Mouse (Mus musculus): ENCODE measurements at regions not wholly inside any gene's neighbourhood (a gene's known extent, or its start where the extent isn't known, plus 50 kb on each side); places are given as distances from the start of the nearest gene placed in this dataset.

DNA sequence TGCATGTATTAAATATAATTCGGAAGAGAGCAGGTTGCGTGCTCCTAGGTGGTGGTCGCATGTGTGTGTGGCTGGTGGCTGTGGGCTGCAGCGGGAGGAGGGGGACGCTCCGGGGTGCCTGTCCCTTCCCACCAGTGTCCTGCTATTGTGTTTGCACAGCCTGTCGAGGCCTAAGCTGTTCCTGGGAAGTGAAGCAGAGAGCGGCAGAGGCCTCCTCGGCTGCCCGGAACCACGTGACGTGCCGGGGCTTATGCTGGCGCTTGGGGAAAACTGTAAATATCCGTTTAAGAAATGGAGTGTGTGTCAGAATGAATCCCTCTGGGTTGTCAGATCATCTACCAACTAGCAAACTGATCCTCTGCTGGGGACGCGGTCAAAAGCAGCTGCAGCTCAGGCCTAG, 318.3 kb downstream of the 3100002H09Rik start:
- Histone ChIP-seq H3K4me3 (no peak overlapping the region), H3K36me3 (no peaks in the 10 kb centered on the region), H3K9me3 (no peaks in the 10 kb centered on the region), H3K4me2 (replicated peaks) (no peak overlapping the region), H3K9ac (0 out of 2 replicates have a peak overlapping the region, but pooled peaks have one; percentile 18), H3K27ac (no peak overlapping the region), H3K27me3 (replicated peaks) (no peaks in the 10 kb centered on the region), H3K4me1 (0 out of 2 replicates have a peak, but pooled peaks cover 4% of the 10 kb centered on the region)
- 42% methylated on average over 17 of the region's 17 CpGs for WGBS
- no peak for ATAC-seq (ENCODE audit: low FRiP score, low read depth)

DNA sequence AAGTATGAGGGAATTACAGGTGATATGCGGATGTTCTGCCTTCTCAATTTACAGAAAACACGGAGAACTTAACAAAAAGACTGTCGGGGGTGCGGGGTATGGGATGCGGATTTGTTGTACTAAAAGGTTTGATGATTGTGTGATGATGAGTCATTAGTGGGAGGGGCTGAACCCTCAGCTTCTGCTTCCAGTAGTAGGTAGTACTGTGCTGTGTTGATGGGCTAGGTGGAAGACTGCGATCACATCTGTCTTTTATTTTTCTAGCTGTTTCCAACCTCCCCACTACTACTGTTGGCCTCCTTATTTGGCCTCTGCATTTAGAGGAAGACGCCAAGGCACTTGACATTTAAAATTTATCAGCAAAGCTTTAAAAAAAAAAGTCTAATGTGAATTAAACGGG, 318.8 kb downstream of the 3100002H09Rik start:
- Histone ChIP-seq H3K4me3 (no peak overlapping the region), H3K9ac (no peak overlapping the region), H3K4me2 (replicated peaks) (no peak overlapping the region), H3K27ac (no peak overlapping the region), H3K4me1 (0 out of 2 replicates have a peak, but pooled peaks cover 4% of the 10 kb centered on the region), H3K27me3 (replicated peaks) (no peaks in the 10 kb centered on the region), H3K9me3 (no peaks in the 10 kb centered on the region), H3K36me3 (no peaks in the 10 kb centered on the region)
- WGBS: 68% methylated on average over 8 of the region's 8 CpGs
- no peak for ATAC-seq (ENCODE audit: low FRiP score, low read depth)

DNA sequence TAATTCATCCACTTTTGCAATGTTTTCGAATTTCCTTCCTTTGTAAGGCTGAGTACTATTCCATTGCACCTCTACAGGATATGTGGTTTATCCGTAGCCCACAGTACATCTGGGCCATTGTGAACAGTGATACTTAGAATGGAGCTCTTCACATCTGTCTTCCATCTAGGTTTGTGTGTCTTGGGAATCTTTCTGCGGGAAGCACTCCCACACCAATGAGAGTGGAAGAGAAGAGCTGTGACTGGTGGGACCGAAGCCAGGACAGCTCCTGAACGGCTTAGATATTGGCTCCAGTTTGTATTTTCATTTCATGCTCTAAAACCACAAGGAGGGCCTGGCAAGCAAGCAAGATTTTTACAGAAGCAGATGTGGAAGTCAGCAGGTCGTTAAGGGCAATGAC, 323.1 kb downstream of the 3100002H09Rik start:
- H3K27me3 ChIP-seq (replicated peaks): no peaks in the 10 kb centered on the region
- no peak overlapping the region for H3K4me3 ChIP-seq
- no peak for ATAC-seq (ENCODE audit: low FRiP score, low read depth)
- no peaks in the 10 kb centered on the region for H3K36me3 ChIP-seq
- no peaks in the 10 kb centered on the region for H3K9me3 ChIP-seq
- no peak overlapping the region for H3K27ac ChIP-seq
- WGBS: 78% methylated on average over 6 of the region's 6 CpGs
- H3K4me1 ChIP-seq: 0 out of 2 replicates have a peak, but pooled peaks cover 4% of the 10 kb centered on the region
- no peak overlapping the region for H3K4me2 ChIP-seq (replicated peaks)
- no peak overlapping the region for H3K9ac ChIP-seq

DNA sequence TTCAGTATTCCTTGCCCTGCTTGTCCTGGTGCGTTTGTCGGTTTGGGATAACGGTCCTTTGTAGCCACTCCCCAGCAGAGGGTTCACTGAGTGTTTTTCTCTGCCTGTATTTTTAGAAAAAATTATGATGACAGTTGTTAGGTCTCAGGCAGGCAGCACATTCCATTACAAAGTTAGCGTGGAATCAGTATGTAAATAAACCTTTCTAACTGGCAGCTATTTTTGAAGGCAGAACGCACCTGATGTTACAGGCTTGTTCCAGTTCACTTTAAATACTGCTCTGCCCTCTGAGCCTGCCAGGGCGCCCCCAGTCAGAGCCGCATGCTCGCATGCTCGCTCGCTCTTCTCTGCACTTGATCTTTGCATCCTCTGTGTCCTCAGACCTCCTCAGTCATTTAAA, 331.9 kb downstream of the 3100002H09Rik start:
- Histone ChIP-seq H3K27ac (no peak overlapping the region), H3K9me3 (no peaks in the 10 kb centered on the region), H3K4me1 (peaks cover 19% of the 10 kb centered on the region), H3K4me2 (replicated peaks) (peak overlapping the region; percentile 89; the same call in 1 of the 2 replicates), H3K27me3 (replicated peaks) (peaks cover 8% of the 10 kb centered on the region), H3K36me3 (no peaks in the 10 kb centered on the region), H3K9ac (no peak overlapping the region), H3K4me3 (no peak overlapping the region)
- no peak for ATAC-seq (ENCODE audit: low FRiP score, low read depth)
- WGBS: 6% methylated on average over 10 of the region's 10 CpGs

DNA sequence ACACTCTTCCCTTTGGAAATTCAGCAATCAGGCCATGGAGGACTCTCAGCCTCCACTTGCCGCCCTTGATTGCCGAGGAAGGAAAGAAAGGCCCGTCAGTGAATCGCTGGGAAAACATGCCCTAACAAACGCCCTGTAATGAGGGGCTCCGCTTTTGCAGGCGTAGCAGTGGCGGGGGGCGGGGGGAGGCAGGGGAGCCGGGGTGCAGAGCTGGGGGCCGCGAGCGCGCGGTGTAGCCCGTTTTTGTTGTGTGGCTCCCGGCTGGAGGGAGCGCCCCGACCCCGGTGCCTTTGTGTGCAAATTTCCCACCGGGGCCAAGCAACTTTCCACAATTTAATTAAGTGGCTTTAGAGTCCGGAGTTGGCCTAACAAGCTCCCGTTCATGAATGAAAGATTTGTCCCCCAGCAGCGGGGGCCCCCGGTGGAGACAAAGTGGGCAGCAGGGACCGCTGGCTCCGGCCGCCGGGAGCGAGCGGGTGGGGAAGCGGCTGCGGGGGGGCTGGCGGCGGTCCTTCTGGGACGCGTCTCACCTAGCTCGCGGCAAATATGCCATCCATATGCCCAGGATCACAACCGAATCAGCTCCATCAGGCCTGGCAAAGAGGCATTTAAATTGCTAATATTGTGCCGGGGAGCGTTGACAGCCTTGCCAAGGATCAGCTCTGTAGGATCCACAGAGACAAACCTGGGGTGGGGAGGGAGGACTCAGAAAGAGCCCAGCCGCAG, 333.0 kb downstream of the 3100002H09Rik start:
- H3K4me1 ChIP-seq: peaks cover 19% of the 10 kb centered on the region
- peak; percentile 59 for ATAC-seq (ENCODE audit: low FRiP score, low read depth)
- peak overlapping the region; percentile 61 for H3K9ac ChIP-seq
- under 1% methylated on average over 43 of the region's 43 CpGs for WGBS
- H3K36me3 ChIP-seq: no peaks in the 10 kb centered on the region
- peak overlapping the region; percentile 89 for H3K4me2 ChIP-seq (replicated peaks)
- H3K27me3 ChIP-seq (replicated peaks): peaks cover 8% of the 10 kb centered on the region
- H3K9me3 ChIP-seq: no peaks in the 10 kb centered on the region
- H3K27ac ChIP-seq: peak overlapping the region; percentile 37; the same call in 1 of the 2 replicates
- H3K4me3 ChIP-seq: peak overlapping the region; percentile 37

DNA sequence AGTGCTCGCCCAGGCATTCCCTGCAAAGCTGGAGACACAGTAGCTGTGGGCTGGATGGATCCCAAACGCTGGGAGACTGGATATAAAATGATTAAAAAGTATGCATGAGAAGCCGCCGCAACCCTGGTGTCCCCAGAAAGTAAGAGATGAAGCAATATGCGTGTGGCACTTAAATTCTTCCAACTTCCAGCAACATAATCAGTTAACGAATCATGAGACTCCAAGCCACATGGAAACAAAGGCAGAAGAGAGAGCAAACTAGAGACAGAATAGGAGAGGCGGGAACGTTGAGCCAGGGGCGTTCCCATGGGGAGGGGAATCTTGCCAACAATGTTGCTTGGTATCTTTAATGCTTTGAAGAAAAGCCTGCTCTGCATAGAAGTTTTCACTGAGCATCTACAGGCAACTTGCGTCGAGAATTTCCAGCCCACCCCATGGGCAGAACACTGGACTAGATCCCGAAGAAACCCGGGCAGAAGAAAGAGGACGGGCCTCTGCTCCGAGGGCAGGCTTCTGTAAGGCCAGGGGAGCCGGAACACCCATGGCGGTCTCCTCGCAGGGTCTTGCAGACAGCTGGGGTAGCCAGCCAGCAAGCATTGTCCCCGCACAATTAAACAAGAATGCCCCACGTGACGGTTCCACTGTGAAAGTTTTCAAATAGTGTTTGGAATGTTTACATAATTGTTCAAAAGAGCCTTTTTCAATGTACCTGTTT, 333.7 kb downstream of the 3100002H09Rik start:
- H3K4me1 ChIP-seq: peaks cover 19% of the 10 kb centered on the region
- H3K9ac ChIP-seq: peak overlapping the region; percentile 61
- peak; percentile 70 for ATAC-seq (ENCODE audit: low FRiP score, low read depth)
- no peak overlapping the region; the same call in 1 of the 2 replicates for H3K27ac ChIP-seq
- H3K27me3 ChIP-seq (replicated peaks): peaks cover 10% of the 10 kb centered on the region
- H3K4me3 ChIP-seq: peak overlapping the region; percentile 37
- no peaks in the 10 kb centered on the region for H3K36me3 ChIP-seq
- H3K4me2 ChIP-seq (replicated peaks): peak overlapping the region; percentile 89
- WGBS: 2% methylated on average over 21 of the region's 21 CpGs
- no peaks in the 10 kb centered on the region for H3K9me3 ChIP-seq

DNA sequence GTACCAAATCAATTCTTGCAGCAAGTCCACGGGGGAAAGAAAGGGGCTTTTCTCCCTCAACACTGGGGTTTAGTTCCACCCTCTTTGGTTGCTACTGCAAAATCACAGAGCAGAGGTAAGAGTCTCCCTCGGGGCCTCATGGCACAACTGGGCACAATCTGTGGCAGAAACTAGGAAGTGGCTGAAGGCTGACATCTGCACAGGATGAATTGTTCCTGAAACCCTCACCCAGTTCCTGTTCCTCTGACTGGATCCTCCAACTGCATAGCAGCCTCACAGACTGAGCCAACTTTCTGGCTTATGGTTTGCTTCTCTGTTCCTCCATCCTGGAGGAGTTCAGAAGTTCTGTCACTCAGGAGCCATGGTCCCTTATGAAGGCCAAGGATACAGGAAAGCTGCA, 338.6 kb downstream of the 3100002H09Rik start:
- Histone ChIP-seq H3K36me3 (no peaks in the 10 kb centered on the region), H3K4me1 (peaks cover 9% of the 10 kb centered on the region), H3K27me3 (replicated peaks) (peaks cover 9% of the 10 kb centered on the region; the same call in 1 of the 2 replicates), H3K4me3 (no peak overlapping the region), H3K9ac (no peak overlapping the region), H3K27ac (no peak overlapping the region), H3K9me3 (no peaks in the 10 kb centered on the region), H3K4me2 (replicated peaks) (no peak overlapping the region)
- 77% methylated on average over 2 of the region's 2 CpGs for WGBS
- ATAC-seq (ENCODE audit: low FRiP score, low read depth): no peak

DNA sequence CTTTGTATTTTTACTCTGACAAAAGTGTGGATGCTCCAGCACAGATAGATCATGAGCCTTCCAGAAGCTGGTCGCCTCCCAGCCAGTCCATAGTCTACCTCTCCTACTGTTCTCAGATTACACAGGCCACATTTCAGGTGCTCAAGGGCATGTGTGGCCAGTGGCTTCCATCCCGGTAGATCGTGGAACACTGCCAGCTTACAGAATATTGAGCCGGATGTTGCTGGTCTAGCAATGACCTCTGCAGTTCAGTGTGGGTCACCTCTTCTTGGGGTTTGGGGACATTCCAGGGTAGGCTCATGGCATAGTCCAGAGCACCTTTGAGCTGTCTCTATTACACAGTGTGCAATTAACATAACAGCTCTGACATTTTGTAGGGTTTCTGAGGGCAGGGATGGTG, 342.2 kb downstream of the 3100002H09Rik start:
- 87% methylated on average over 4 of the region's 4 CpGs for WGBS
- no peak overlapping the region for H3K27ac ChIP-seq
- no peak overlapping the region for H3K9ac ChIP-seq
- no peaks in the 10 kb centered on the region for H3K9me3 ChIP-seq
- H3K36me3 ChIP-seq: no peaks in the 10 kb centered on the region
- ATAC-seq (ENCODE audit: low FRiP score, low read depth): no peak
- no peak overlapping the region for H3K4me3 ChIP-seq
- H3K27me3 ChIP-seq (replicated peaks): peaks cover 9% of the 10 kb centered on the region; the same call in 1 of the 2 replicates
- no peak overlapping the region for H3K4me2 ChIP-seq (replicated peaks)
- H3K4me1 ChIP-seq: peaks cover 9% of the 10 kb centered on the region

DNA sequence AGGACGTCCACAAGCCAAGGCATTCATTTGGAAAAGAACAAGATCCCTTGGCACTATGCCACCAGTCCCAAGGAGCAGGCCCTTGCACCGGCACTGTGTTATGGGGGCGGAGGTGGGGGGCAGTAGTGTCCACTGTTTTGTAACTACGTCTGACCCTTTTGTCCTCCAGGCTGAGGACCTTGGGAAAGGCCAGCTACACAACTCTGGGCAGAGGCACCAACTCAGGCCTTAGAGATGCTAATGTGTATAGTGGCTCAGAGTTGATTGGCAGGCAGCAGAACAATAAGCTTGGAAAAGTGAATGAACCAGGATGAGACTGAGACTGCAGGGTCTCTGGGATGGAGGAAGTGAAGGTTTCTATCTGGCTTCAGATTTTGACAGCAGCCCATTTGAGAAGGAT, 344.0 kb downstream of the 3100002H09Rik start:
- Histone ChIP-seq H3K9me3 (peaks cover under 1% of the 10 kb centered on the region; the same call in 1 of the 2 replicates), H3K36me3 (no peaks in the 10 kb centered on the region), H3K4me3 (no peak overlapping the region), H3K27me3 (replicated peaks) (peaks cover 7% of the 10 kb centered on the region; the same call in 1 of the 2 replicates), H3K9ac (no peak overlapping the region), H3K4me2 (replicated peaks) (no peak overlapping the region), H3K27ac (no peak overlapping the region), H3K4me1 (peaks cover 9% of the 10 kb centered on the region)
- 23% methylated on average over 4 of the region's 4 CpGs for WGBS
- ATAC-seq (ENCODE audit: low FRiP score, low read depth): no peak

DNA sequence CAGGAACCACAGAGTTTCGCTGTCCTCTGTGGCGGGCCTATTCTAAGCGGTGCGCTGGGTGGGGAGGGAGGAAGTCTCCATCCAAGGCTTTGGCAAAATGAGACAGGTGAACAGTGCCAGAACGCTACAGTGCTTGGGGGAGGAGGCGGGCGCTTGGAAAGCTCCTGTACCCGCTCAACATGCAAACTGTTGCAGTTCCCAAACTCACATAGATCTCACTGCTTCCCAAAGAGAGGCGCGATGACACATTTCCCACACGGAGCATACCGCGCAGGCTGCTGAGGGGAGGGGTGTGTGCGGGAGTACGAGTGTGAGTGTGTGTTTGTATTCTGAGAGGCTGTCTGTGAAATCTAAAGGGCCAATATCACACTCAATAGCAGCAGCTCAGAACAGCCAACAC, 345.1 kb downstream of the 3100002H09Rik start:
- 85% methylated on average over 15 of the region's 15 CpGs for WGBS

DNA sequence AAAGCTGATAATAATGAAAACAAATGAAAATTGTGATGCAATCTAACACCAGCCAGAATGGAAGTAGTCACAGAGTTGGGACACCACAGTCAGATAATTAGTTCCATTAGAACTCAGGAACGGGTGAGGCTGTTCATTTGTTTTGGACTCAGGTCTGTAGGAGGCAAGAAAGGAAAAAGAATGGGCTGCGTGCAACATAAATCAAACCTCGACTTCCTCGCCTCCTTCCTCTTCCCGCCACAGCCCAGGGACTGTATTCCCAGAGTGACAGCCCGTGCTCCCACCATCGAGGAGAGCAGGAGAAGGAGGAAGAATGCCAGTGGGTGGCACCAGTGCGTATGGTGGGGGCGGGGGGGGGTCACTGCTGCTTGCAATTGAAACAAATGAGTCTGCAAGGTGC, 339.2 kb upstream of the 4930535I16Rik start:
- Histone ChIP-seq H3K4me3 (no peak overlapping the region), H3K27me3 (replicated peaks) (peaks cover 7% of the 10 kb centered on the region; the same call in 1 of the 2 replicates), H3K4me2 (replicated peaks) (no peak overlapping the region), H3K9me3 (peaks cover 4% of the 10 kb centered on the region; the same call in 1 of the 2 replicates), H3K36me3 (no peaks in the 10 kb centered on the region), H3K4me1 (peaks cover 18% of the 10 kb centered on the region), H3K27ac (no peak overlapping the region), H3K9ac (no peak overlapping the region)
- WGBS: 15% methylated on average over 9 of the region's 9 CpGs
- no peak for ATAC-seq (ENCODE audit: low FRiP score, low read depth)

More for the DNA sequence above, 345.1 kb downstream of the 3100002H09Rik start:
- H3K4me1 ChIP-seq: peaks cover 9% of the 10 kb centered on the region
- H3K36me3 ChIP-seq: no peaks in the 10 kb centered on the region
- ATAC-seq (ENCODE audit: low FRiP score, low read depth): no peak
- peaks cover 4% of the 10 kb centered on the region; the same call in 1 of the 2 replicates for H3K9me3 ChIP-seq
- H3K27me3 ChIP-seq (replicated peaks): peaks cover 7% of the 10 kb centered on the region; the same call in 1 of the 2 replicates
- no peak overlapping the region for H3K4me2 ChIP-seq (replicated peaks)
- H3K4me3 ChIP-seq: no peak overlapping the region
- H3K9ac ChIP-seq: no peak overlapping the region
- no peak overlapping the region for H3K27ac ChIP-seq

DNA sequence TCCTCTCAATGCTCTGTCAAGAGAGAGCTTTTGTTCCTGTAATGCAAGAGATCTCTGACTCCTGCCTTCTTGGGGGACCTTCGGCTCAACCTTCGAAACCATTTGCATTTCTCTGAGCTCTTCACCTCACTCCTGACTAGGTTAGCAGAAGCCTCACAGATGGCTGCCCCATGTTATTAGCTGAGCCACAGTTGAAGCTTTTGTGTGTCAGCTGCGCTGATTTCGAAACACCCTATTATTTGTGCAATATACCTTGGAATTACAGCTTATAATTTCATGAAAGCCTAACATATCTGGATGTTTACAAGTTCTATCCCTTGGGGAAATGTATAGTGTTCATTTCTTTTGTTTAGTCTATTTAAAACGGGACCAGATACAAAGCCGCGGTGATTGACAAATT, 338.7 kb upstream of the 4930535I16Rik start:
- Histone ChIP-seq H3K27ac (no peak overlapping the region), H3K27me3 (replicated peaks) (peaks cover 9% of the 10 kb centered on the region; the same call in 1 of the 2 replicates), H3K4me1 (peaks cover 18% of the 10 kb centered on the region), H3K9ac (no peak overlapping the region), H3K4me2 (replicated peaks) (no peak overlapping the region), H3K9me3 (peaks cover 3% of the 10 kb centered on the region; the same call in 1 of the 2 replicates), H3K36me3 (no peaks in the 10 kb centered on the region), H3K4me3 (no peak overlapping the region)
- WGBS: 81% methylated on average over 7 of the region's 7 CpGs
- no peak for ATAC-seq (ENCODE audit: low FRiP score, low read depth)
